Mouse (Mus musculus): Measurements from ENCODE around the gene Prrc2c. TPM values are rescaled to one million over a fixed set of nuclear protein-coding genes. Genes with fewer than 3 reads are reported as not detected.
"Not testable (repeated sequence)": the region's sequence is repeated elsewhere in the genome, so short reads cannot be mapped to it uniquely, and the experiment has no call there.

The Prrc2c gene
- total RNA-seq, 1 experiment from 2014 or later, result 237 TPM

DNA sequence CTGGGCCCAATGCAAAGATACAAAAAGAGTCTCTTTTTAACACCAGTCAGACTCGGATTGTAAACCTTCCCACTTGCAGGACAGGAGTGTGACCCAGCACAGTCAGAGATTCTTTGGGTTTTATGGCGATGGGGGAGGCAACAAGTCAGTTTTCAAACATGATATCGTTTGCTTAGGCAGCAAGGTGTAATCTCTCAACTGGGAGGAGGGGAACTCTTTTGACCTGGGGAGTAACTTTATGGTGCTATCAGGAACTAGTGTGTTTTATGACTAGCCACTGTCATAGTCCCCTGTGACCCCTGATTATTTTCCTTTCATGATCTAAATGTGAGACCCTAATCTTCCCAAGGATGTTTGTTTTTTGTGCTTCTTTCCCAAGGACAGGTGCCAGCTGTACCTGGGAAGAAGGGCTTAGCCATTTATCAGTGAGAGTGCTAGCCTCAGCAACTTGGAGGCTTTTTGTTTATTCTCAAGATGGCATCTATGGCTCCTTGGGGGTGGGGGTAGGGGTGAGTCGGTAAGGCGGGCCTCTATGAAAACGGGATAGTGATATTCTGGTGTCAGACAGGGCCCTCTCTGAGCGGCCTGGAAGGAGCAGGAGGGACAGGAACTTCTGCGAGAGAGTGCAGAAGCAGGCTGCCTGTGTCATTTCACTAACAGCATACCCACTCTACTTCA is 39.8 kb downstream of the Prrc2c start:
- ATAC-seq (ENCODE audit: extremely low read depth, insufficient number of reproducible peaks, low FRiP score, poor library complexity, severe bottlenecking), result no peak

DNA sequence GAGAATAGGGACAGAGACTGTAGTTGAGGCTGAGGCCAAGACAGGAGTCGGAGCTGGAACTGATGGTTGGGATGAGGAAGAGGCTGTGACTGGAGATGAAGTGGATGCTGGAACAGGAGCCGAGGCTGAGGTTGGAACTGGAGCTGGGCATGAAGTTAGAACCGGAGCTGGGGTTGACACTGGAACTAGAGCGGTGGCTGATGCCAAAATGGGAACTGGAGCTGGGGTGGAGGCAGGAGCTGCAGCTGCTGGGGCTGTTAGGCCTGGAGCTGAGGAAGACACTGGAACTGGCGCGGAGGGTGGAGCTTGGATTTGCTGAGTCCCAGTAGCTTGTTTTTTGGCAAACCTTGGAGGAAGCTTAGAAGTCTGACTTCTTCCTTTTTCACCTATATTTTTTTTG is 42.5 kb downstream of the Prrc2c start:
- ATAC-seq (ENCODE audit: extremely low read depth, insufficient number of reproducible peaks, low FRiP score, poor library complexity, severe bottlenecking), result no peak

DNA sequence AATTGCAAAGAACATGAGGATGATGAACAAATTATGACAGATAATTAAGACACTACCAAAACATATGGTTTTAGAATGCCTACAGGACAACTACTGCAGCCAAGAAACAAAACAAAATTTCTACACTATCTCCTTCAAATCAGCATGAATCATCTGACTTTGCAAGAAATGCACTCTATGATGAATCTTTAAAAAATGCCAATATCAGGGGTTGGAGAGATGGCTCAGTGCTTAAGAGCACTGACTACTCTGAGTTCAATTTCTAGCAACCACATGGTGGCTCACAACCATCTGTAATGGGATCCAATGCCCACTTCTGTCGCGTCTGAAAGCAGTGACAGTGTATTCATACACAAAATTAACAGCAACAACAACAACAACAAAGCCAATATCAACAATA is 46.6 kb downstream of the Prrc2c start:
- ATAC-seq (ENCODE audit: extremely low read depth, insufficient number of reproducible peaks, low FRiP score, poor library complexity, severe bottlenecking), result no peak

DNA sequence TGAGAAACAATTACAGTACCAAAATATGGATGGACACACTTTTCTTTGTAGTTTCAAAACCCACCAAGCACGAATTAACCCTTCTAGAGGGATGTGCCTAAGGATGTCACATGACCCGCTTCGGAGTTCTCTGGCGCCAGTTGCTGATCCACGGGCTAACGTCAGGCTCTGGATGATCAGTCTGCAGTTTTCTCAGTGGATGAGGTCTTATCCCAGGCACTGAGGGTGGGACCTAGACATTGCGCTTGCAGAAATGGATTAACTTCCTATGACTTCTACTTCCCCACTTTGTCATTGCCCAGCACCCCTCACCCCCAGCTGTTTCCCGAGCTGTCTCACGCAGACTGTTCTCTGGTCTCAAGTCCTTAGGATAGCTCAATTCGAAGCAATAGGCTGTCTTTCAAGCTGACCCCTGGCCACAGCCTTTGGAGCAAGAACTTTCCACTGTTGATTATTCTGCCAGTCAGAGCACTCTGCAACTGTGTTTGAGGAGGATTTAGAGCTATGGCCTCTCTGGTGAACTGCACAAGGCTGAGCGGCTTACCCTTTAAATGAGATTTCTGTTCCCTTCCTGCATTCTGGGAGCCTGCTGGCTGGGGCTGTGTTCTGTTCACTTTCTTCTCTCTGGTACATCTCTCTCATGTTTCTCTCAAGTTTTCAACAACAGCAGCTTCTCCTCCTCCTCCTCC is 74.7 kb downstream of the Prrc2c start:
- ATAC-seq (ENCODE audit: extremely low read depth, insufficient number of reproducible peaks, low FRiP score, poor library complexity, severe bottlenecking), result no peak

- peak; percentile 86 for ATAC-seq (ENCODE audit: extremely low read depth, insufficient number of reproducible peaks, low FRiP score, poor library complexity, severe bottlenecking)
Measured at GRCm38 (mm10) chr1:162664826-162665475, 75.4 kb downstream of the Prrc2c start.

DNA sequence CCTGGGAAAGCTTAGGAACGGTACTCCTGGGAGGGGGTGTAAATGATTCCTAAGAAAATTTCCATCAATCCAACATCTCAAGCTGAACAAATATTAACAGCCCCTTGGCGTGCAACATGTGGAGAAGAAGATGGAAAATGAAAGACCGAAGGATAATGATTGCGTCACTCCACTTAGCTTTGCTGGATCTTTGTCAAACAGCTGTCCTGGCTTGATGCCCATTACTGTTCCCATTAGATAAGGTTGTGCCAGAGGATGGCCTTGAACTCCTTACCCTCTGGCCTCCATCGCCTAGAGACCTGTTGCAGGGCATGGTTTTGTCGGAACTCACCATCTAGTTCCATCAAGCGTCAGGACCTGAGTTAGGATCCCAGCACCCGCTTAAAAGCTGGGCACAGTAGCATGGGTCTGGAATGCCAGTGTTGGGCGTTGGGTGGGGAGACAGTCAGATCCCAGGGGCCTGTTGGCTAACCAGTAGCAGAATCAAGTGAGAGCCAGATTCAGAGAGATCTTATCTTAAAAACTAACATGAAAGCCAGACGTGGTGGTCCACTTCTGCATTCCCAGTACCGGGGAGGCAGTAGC is 80.0 kb downstream of the Prrc2c start:
- no peak for ATAC-seq (ENCODE audit: extremely low read depth, insufficient number of reproducible peaks, low FRiP score, poor library complexity, severe bottlenecking)

- no peak for ATAC-seq (ENCODE audit: extremely low read depth, insufficient number of reproducible peaks, low FRiP score, poor library complexity, severe bottlenecking)
Measured at GRCm38 (mm10) chr1:162658119-162658518, 82.2 kb downstream of the Prrc2c start, which contains the start of gene Myocos. Myocos (minus strand) TSS chr1:162658219.

DNA sequence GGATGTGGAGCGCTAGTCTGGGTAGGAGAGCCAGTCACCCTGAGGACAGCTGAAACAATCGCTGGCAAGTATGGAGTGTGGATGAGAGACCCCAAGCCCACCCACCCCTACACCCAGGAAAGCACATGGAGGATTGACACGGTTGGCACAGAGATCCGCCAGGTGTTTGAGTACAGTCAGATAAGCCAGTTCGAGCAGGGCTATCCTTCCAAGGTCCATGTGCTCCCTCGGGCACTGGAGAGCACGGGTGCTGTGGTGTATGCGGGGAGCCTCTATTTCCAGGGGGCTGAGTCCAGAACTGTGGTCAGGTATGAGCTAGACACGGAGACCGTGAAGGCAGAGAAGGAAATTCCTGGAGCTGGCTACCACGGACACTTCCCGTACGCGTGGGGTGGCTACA is 91.9 kb downstream of the Prrc2c start:
- no peak for ATAC-seq (ENCODE audit: extremely low read depth, insufficient number of reproducible peaks, low FRiP score, poor library complexity, severe bottlenecking)

DNA sequence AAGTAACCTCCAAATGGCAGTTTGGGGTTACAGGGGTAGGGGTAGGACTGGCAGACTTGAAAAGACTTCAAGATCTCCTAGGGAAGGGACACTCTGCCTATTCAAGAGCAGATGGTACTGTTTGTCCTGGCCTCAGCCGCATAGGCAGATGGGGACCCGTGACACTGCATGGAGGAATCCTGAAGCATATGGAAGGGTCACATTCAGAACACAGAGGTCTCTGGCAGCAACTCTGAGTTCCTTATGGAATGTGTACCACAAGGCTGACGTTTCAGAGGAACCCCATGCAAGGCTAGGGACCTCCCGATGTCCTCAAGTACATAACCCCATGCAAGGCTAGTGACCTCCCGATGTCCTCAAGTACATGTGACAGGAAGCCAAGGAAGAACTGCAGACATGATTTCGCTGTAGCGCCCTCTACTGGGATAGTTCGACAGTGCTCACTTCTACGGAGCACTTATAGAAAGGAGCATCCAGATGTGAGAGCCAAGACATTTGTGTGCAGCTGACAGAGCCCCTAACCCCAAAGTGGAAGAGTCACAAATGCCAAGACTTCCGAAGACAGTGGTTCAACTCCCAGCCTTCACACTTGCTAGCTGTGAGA is 94.2 kb downstream of the Prrc2c start:
- ATAC-seq (ENCODE audit: extremely low read depth, insufficient number of reproducible peaks, low FRiP score, poor library complexity, severe bottlenecking), result peak; percentile 27; the same call in 1 of the 2 replicates

DNA sequence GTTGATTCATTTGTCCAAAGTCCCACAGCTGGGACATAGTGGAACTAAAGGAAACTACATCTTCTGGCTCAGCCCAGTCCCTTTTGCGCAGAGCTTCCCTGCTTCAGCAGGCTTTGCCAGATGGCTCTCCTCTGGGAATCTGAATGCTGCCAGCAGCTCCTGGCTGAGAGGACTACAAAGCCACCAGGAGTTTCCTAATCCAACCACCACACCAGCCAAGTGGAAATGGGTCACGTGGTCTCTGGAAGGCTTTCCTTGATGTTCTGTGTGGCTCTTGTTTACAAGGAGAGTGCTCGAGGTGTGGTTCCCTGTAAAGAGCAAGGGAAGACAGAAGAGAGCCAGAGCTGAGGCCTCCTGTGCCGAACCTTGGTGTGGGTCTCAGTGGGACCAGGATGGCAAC is 96.6 kb downstream of the Prrc2c start:
- ATAC-seq (ENCODE audit: extremely low read depth, insufficient number of reproducible peaks, low FRiP score, poor library complexity, severe bottlenecking), result no peak

DNA sequence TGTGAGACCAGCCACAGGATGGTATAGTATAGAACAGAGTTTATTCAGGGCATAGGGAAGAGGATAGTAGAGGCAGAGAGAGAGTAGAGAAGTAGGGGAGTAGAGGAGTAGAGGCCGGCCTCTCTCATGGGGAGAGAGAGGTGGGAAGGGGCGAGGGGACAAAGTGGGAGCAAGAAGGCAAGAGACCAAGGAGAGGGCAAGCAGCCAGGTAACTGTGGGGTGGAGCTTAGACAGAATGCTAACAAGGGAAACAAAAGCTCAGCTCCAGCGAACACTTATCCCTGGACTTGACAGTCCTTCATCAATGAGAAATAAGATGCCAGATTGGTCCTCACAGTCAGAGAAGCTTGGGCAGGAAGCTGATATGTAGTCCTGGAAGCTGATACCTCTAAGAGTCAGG is 97.8 kb downstream of the Prrc2c start:
- no peak for ATAC-seq (ENCODE audit: extremely low read depth, insufficient number of reproducible peaks, low FRiP score, poor library complexity, severe bottlenecking)

DNA sequence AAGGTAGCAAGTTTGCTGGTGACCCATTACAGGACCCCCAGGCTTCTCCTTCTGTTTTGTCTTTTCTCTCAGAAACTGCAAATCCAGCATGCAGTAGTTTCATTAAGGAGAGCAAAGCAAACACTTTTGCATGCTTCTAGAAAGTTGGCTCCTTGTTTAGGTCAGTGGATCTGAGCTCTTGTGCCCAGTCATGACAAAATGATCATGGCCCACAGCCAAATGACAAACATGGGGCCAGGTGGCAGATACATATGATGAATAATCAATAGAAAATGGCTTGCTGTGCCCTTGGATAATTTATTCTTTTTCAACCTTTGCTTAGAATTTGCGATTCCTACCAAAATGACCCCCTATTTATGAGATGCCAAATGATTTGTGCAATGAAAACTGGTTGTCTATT is 100.5 kb downstream of the Prrc2c start:
- ATAC-seq (ENCODE audit: extremely low read depth, insufficient number of reproducible peaks, low FRiP score, poor library complexity, severe bottlenecking), result no peak

- no peak for ATAC-seq (ENCODE audit: extremely low read depth, insufficient number of reproducible peaks, low FRiP score, poor library complexity, severe bottlenecking)
Measured at GRCm38 (mm10) chr1:162639051-162639750, 101.2 kb downstream of the Prrc2c start, which contains the start of gene Myoc. Myoc (plus strand) TSS chr1:162639155.

DNA sequence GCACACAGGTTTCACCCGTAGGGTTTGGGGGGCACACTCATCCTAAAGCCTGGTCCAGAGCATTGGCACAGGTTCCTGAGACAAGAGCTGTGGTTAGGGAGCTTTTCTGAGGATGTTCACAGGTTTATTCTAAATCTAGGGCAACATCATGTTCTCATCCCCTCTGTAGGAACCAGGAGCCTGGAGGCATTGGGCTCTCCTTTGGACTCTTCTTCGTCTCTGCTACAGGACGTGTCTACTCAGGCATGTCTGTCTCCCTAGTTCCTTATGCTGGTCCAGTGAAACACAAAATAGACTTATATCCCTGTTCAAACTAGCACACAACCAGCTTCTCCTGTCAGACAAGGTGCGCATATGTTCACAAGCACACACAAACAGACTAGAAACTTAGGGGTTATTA is 101.8 kb downstream of the Prrc2c start:
- ATAC-seq (ENCODE audit: extremely low read depth, insufficient number of reproducible peaks, low FRiP score, poor library complexity, severe bottlenecking), result no peak

- ATAC-seq (ENCODE audit: extremely low read depth, insufficient number of reproducible peaks, low FRiP score, poor library complexity, severe bottlenecking), result no peak
Measured at GRCm38 (mm10) chr1:162636516-162636915, 103.8 kb downstream of the Prrc2c start.

- ATAC-seq (ENCODE audit: extremely low read depth, insufficient number of reproducible peaks, low FRiP score, poor library complexity, severe bottlenecking), result not testable (repeated sequence)
Measured at GRCm38 (mm10) chr1:162635291-162635931, 104.9 kb downstream of the Prrc2c start.

DNA sequence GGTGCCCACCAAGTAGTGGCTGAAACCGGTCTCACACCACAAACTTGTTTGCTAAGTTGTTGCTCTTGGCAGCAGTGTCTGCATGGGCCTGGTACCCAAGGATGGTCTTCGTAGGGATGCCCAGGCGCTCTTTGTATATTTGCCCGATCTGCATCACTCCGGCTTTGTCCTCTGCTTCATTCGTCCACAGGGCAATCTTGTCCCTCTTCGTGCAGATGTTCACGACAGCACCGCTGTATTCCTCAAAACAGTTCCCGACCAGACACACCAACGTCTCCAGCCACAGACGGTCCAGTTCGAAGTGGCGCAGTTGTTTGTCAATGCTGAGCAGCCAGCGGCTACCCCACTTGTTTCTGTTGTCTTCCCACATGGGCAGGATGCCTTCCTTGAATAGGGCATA is 112.0 kb downstream of the Prrc2c start:
- not testable (repeated sequence) for ATAC-seq (ENCODE audit: extremely low read depth, insufficient number of reproducible peaks, low FRiP score, poor library complexity, severe bottlenecking)

- ATAC-seq (ENCODE audit: extremely low read depth, insufficient number of reproducible peaks, low FRiP score, poor library complexity, severe bottlenecking), result not testable (repeated sequence)
Measured at GRCm38 (mm10) chr1:162627821-162628220, 112.5 kb downstream of the Prrc2c start.

Data from neutrophil, adult 5-6 weeks (primary cell).